Mouse (Mus musculus) cerebellum, adult 11 months (tissue): ENCODE data around the gene Il17d.

ENCODE experiments used
- DNase-seq: peaks from one replicate; pipeline ENCODE4 v3.0.0; 2022

The Il17d gene

GRCm38 (mm10) chr14:57524671-57525387 is at the start of gene Il17d:
Il17d (plus strand) TSS chr14:57524777.
- DNase-seq: peak; percentile 57

- no peak for DNase-seq
Measured at GRCm38 (mm10) chr14:57475057-57475456, 49.5 kb upstream of the Il17d start.

- no peak for DNase-seq
Measured at GRCm38 (mm10) chr14:57482262-57482661, 42.3 kb upstream of the Il17d start.

GRCm38 (mm10) chr14:57484183-57484582 is 40.4 kb upstream of the Il17d start:
- no peak for DNase-seq

GRCm38 (mm10) chr14:57489696-57490095 is 34.9 kb upstream of the Il17d start:
- no peak for DNase-seq

GRCm38 (mm10) chr14:57493840-57494239 is 30.7 kb upstream of the Il17d start:
- no peak for DNase-seq

GRCm38 (mm10) chr14:57503729-57504128 is 20.8 kb upstream of the Il17d start:
- peak; percentile 88 for DNase-seq

- no peak for DNase-seq
Measured at GRCm38 (mm10) chr14:57509554-57509953, 15.0 kb upstream of the Il17d start.

GRCm38 (mm10) chr14:57515156-57515762 is 9.3 kb upstream of the Il17d start:
- no peak for DNase-seq

GRCm38 (mm10) chr14:57517001-57517400 is 7.6 kb upstream of the Il17d start:
- DNase-seq: no peak

- DNase-seq: no peak
Measured at GRCm38 (mm10) chr14:57523762-57524161, 815 bp upstream of the Il17d start.

GRCm38 (mm10) chr14:57525388-57526049 is 942 bp downstream of the Il17d start:
- DNase-seq: peak; percentile 87

GRCm38 (mm10) chr14:57526050-57526623 is 1.6 kb downstream of the Il17d start:
- no peak for DNase-seq

GRCm38 (mm10) chr14:57527122-57527521 is 2.5 kb downstream of the Il17d start:
- DNase-seq: no peak

GRCm38 (mm10) chr14:57527598-57527997 is 3.0 kb downstream of the Il17d start:
- DNase-seq: no peak

- DNase-seq: no peak
Measured at GRCm38 (mm10) chr14:57529086-57529785, 4.7 kb downstream of the Il17d start.

GRCm38 (mm10) chr14:57529786-57530515 is 5.4 kb downstream of the Il17d start:
- no peak for DNase-seq

GRCm38 (mm10) chr14:57532577-57532976 is 8.0 kb downstream of the Il17d start:
- DNase-seq: no peak

GRCm38 (mm10) chr14:57533214-57533613 is 8.6 kb downstream of the Il17d start:
- DNase-seq: peak; percentile 64

- no peak for DNase-seq
Measured at GRCm38 (mm10) chr14:57533841-57534240, 9.3 kb downstream of the Il17d start.

- no peak for DNase-seq
Measured at GRCm38 (mm10) chr14:57534346-57534745, 9.8 kb downstream of the Il17d start.

GRCm38 (mm10) chr14:57534961-57535360 is 10.4 kb downstream of the Il17d start:
- peak; percentile 42 for DNase-seq
